Comparison of ENCODE assay signal across 27 mouse cellular contexts in genomic region chr17:82348636-82349035, GRCm38 (mm10).
"Had no signal": no experiment of that assay in that cellular context is flagged by ENCODE, and none has a peak within 500 bp of the region (broad histone marks: within the 10 kb centered on the region; RNA-seq: fewer than 3 reads in every experiment).

No protein-coding gene starts in this region.

- H3K36me3 ChIP-seq: heart, embryonic 10.5 days; heart, embryonic 12.5 days; hindbrain, embryonic 10.5 days; hindbrain, embryonic 12.5 days; kidney, embryonic 15.5 days; limb, embryonic 13.5 days; limb, embryonic 15.5 days; liver, embryonic 12.5 days had no signal

- ATAC-seq: hindbrain, embryonic 16.5 days; intestine, embryonic 16.5 days; liver, embryonic 12.5 days had no signal

- H3K4me1 ChIP-seq: heart, embryonic 10.5 days; heart, embryonic 12.5 days; hindbrain, embryonic 10.5 days; hindbrain, embryonic 12.5 days; kidney, embryonic 15.5 days; limb, embryonic 13.5 days; limb, embryonic 15.5 days; liver, embryonic 12.5 days had no signal

- H3K9me3 ChIP-seq: heart, embryonic 10.5 days; heart, embryonic 12.5 days; hindbrain, embryonic 10.5 days; hindbrain, embryonic 12.5 days; kidney, embryonic 15.5 days; limb, embryonic 13.5 days; limb, embryonic 15.5 days had no signal

- DNase-seq: gastrocnemius, adult 2 months; gastrocnemius, postnatal 10 days; gastrocnemius, postnatal 25 days; heart, adult 18-20 months; heart, postnatal 10 days; heart, postnatal 4 days; kidney, adult 11 months; kidney, adult 2 months; kidney, adult 9 months; kidney, postnatal 14 days; kidney, postnatal 36 days; layer of hippocampus, adult 9-11 months; layer of hippocampus, postnatal 36 days; left cerebral cortex, postnatal 4 days had no signal

- H3K27ac ChIP-seq: gastrocnemius, adult 2 months; heart, embryonic 10.5 days; hindbrain, embryonic 10.5 days; hindbrain, embryonic 12.5 days; hindbrain, embryonic 14.5 days; kidney, embryonic 15.5 days; kidney, postnatal 0 days; limb, embryonic 13.5 days; limb, embryonic 15.5 days; liver, embryonic 12.5 days; liver, embryonic 14.5 days had no signal

- H3K9ac ChIP-seq: heart, embryonic 12.5 days; hindbrain, embryonic 12.5 days; hindbrain, embryonic 14.5 days; kidney, embryonic 15.5 days; limb, embryonic 13.5 days; limb, embryonic 15.5 days; liver, embryonic 12.5 days; liver, embryonic 14.5 days had no signal

- H3K4me3 ChIP-seq: gastrocnemius, adult 2 months; heart, embryonic 10.5 days; heart, embryonic 12.5 days; hindbrain, embryonic 10.5 days; hindbrain, embryonic 12.5 days; kidney, embryonic 15.5 days; limb, embryonic 13.5 days; limb, embryonic 15.5 days; liver, embryonic 12.5 days had no signal
